Mouse (Mus musculus) spleen, adult 2 months (tissue): ENCODE results near the gene Sema4c. TPM values are rescaled to one million over a fixed set of nuclear protein-coding genes. Genes with fewer than 3 reads are reported as not detected.
A peak's percentile ranks its signal among the peaks of the same experiment; 100 is the strongest.

ENCODE experiments used
- DNase-seq, 2 experiments: peaks; one replicate each; pipeline versions ENCODE4 v3.0.0 to v3.0.0-alpha.2; 2012 to 2021; ENCODE audit warnings: low spot score in 2 of 2, low read depth in 1 of 2
- H3K27ac ChIP-seq: fragments of 200-500 bp; 2 replicates; pipeline ENCODE4 v1.5.1; 2012; ENCODE audit warnings: low read length, inconsistent platforms; ENCODE audit not compliant: insufficient read depth
- H3K27me3 ChIP-seq: fragments of 200-500 bp; 2 replicates; pipeline ENCODE4 v1.6.1; 2012; ENCODE audit warnings: mild to moderate bottlenecking, moderate library complexity, low read length, inconsistent platforms; ENCODE audit not compliant: control insufficient read depth, insufficient read depth
- H3K36me3 ChIP-seq: fragments of 200-500 bp; 2 replicates; pipeline ENCODE4 v1.6.1; 2012; ENCODE audit warnings: mild to moderate bottlenecking, low read length, inconsistent platforms; ENCODE audit not compliant: control insufficient read depth, insufficient read depth
- H3K4me1 ChIP-seq: fragments of 200-500 bp; 2 replicates; pipeline ENCODE4 v1.6.1; 2011; ENCODE audit warnings: inconsistent platforms; ENCODE audit not compliant: control insufficient read depth, insufficient read depth, insufficient read length
- H3K4me3 ChIP-seq: fragments of 200-500 bp; 2 replicates; pipeline ENCODE4 v1.5.1; 2011; ENCODE audit warnings: mild to moderate bottlenecking, inconsistent platforms; ENCODE audit not compliant: insufficient read depth, insufficient read length; ENCODE audit errors: extremely low read depth
- CTCF ChIP-seq: fragments of 200-500 bp; IDR thresholded peaks from 2 replicates; pipeline ENCODE4 v1.5.1; 2011; ENCODE audit warnings: mild to moderate bottlenecking, inconsistent platforms; ENCODE audit not compliant: insufficient read depth, insufficient read length, insufficient replicate concordance; ENCODE audit errors: extremely low read depth
- POLR2A ChIP-seq: fragments of 200-500 bp; IDR thresholded peaks from 2 replicates; pipeline ENCODE4 v1.6.1; 2011; ENCODE audit warnings: low read depth, low read length, inconsistent platforms
- WGBS: fragments of 180-500 bp; shearing (Covaris S2); methylation state at CpG from one replicate; pipeline ENCODE4 v1.1.7; 2018; 5-methylcytosine and 5-hydroxymethylcytosine counted together
- polyA plus RNA-seq: library from polyadenylated mRNA; depleted of rRNA; stranded (reverse); fragments of >200 nt; gene quantifications from 2 replicates; pipeline ENCODE4 v1.2.3, GENCODE M21; 2012; rRNA removed

Sema4c gene
- 8.5 and 9.5 TPM in 2 replicates for polyA plus RNA-seq

GRCm38 (mm10) chr1:36558031-36558993 is at the start of gene Sema4c:
Gene Sema4c (minus strand): TSS chr1:36558349.
- Histone ChIP-seq H3K36me3 (no peaks in the 10 kb centered on the region), H3K27me3 (peaks cover 12% of the 10 kb centered on the region), H3K27ac (peak within 1 kb of the TSS; percentile 78), H3K4me1 (peaks cover 7% of the 10 kb centered on the region), H3K4me3 (peak within 1 kb of the TSS; percentile 68)
- TF ChIP-seq POLR2A (no peak), CTCF (no peak)
- DNase-seq: peak in 1 of 2 experiments; percentile 34
- 3% methylated on average over 69 of the region's 69 CpGs for WGBS

GRCm38 (mm10) chr1:36606951-36607350 is 48.8 kb upstream of the Sema4c start:
- H3K27me3 ChIP-seq: no peaks in the 10 kb centered on the region
- WGBS: 87% methylated on average over 7 of the region's 7 CpGs
- no peaks in the 10 kb centered on the region for H3K36me3 ChIP-seq

GRCm38 (mm10) chr1:36604254-36605156 is 46.4 kb upstream of the Sema4c start:
- H3K27ac ChIP-seq: no peak overlapping the region
- no peaks in the 10 kb centered on the region for H3K27me3 ChIP-seq
- WGBS: 44% methylated on average over 12 of the region's 12 CpGs
- peaks cover 7% of the 10 kb centered on the region; the same call in 1 of the 2 replicates for H3K4me1 ChIP-seq
- DNase-seq: no peak
- H3K36me3 ChIP-seq: no peaks in the 10 kb centered on the region
- TF ChIP-seq CTCF (no peak), POLR2A (no peak)
- no peak overlapping the region for H3K4me3 ChIP-seq

More at GRCm38 (mm10) chr1:36606951-36607350, 48.8 kb upstream of the Sema4c start:
- no peak for DNase-seq
- Histone ChIP-seq H3K4me1 (peaks cover 7% of the 10 kb centered on the region; the same call in 1 of the 2 replicates), H3K27ac (no peak overlapping the region), H3K4me3 (no peak overlapping the region)
- no peak for TF ChIP-seq CTCF
- TF ChIP-seq POLR2A: no peak

GRCm38 (mm10) chr1:36603361-36603760 is 45.2 kb upstream of the Sema4c start:
- no peaks in the 10 kb centered on the region for H3K36me3 ChIP-seq
- H3K27me3 ChIP-seq: no peaks in the 10 kb centered on the region
- no peak for DNase-seq
- no peak overlapping the region for H3K4me3 ChIP-seq
- H3K4me1 ChIP-seq: peaks cover 7% of the 10 kb centered on the region; the same call in 1 of the 2 replicates
- no peak overlapping the region for H3K27ac ChIP-seq
- WGBS: 43% methylated on average over 9 of the region's 9 CpGs
- TF ChIP-seq POLR2A: no peak
- no peak for TF ChIP-seq CTCF

GRCm38 (mm10) chr1:36602271-36602670 is 44.1 kb upstream of the Sema4c start:
- no peak for DNase-seq
- H3K4me1 ChIP-seq: peaks cover 7% of the 10 kb centered on the region; the same call in 1 of the 2 replicates
- 71% methylated on average over 4 of the region's 4 CpGs for WGBS
- H3K27ac ChIP-seq: no peak overlapping the region
- no peaks in the 10 kb centered on the region for H3K36me3 ChIP-seq
- H3K27me3 ChIP-seq: no peaks in the 10 kb centered on the region
- TF ChIP-seq CTCF (no peak), POLR2A (no peak)
- no peak overlapping the region for H3K4me3 ChIP-seq

GRCm38 (mm10) chr1:36598411-36598810 is 40.3 kb upstream of the Sema4c start:
- no peak overlapping the region for H3K4me3 ChIP-seq
- H3K27ac ChIP-seq: no peak overlapping the region
- no peak for DNase-seq
- H3K27me3 ChIP-seq: no peaks in the 10 kb centered on the region
- H3K4me1 ChIP-seq: no peaks in the 10 kb centered on the region
- 82% methylated on average over 2 of the region's 2 CpGs for WGBS
- TF ChIP-seq POLR2A: no peak
- TF ChIP-seq CTCF: no peak
- no peaks in the 10 kb centered on the region for H3K36me3 ChIP-seq
